Mouse (Mus musculus): ENCODE data around the gene 1700020L24Rik. TPM values are rescaled to one million over a fixed set of nuclear protein-coding genes. Genes with fewer than 3 reads are reported as not detected.

1700020L24Rik gene
- polyA plus RNA-seq, 1 experiment from 2014 or later, result 0.64 TPM

DNA sequence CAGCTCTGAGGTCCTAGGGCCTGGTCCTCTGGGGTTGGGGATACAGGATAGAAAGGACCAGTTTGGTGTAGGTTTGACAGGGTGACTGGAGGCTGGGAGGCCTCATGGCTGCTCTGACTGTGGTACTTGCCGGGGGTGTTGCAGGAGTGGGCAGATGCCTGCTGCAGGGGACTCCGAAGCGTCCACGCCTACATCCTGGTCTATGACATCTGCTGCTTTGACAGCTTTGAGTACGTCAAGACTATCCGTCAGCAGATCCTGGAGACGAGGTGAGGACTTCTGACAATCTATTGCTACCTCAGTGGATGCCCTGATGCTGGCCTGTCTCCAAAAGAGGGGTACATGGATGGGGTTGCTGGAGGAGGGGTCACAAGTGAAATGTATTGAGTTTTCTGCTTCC lies 19.8 kb upstream of the 1700020L24Rik start:
- Histone ChIP-seq H3K4me2 (no peak overlapping the region), H3K36me3 (no peaks in the 10 kb centered on the region), H3K9me3 (no peaks in the 10 kb centered on the region), H3K9ac (no peak overlapping the region), H3K4me3 (no peak overlapping the region), H3K27ac (no peak overlapping the region), H3K27me3 (peaks cover 67% of the 10 kb centered on the region), H3K4me1 (peaks cover 6% of the 10 kb centered on the region)
- no peak for ATAC-seq (ENCODE audit: insufficient number of reproducible peaks, low FRiP score, low TSS enrichment, low read depth)
- WGBS, result 72% methylated on average over 7 of the region's 7 CpGs

DNA sequence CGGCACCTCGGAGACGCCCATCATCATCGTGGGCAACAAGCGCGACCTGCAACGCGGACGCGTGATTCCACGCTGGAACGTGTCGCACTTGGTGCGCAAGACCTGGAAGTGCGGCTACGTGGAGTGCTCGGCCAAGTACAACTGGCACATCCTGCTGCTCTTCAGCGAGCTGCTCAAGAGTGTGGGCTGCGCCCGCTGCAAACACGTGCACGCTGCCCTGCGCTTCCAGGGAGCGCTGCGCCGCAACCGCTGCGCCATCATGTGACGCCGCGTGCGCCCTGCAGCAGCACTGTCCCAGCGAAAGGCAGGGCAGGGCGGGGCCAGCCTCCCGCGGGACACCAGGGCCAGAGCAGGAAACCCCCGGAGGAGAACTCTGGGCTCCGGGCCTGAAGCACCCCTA lies 18.9 kb upstream of the 1700020L24Rik start:
- no peak overlapping the region for H3K9ac ChIP-seq
- 7% methylated on average over 38 of the region's 38 CpGs for WGBS
- no peak overlapping the region for H3K4me2 ChIP-seq
- H3K36me3 ChIP-seq, result no peaks in the 10 kb centered on the region
- no peak for ATAC-seq (ENCODE audit: insufficient number of reproducible peaks, low FRiP score, low TSS enrichment, low read depth)
- peaks cover 6% of the 10 kb centered on the region for H3K4me1 ChIP-seq
- H3K4me3 ChIP-seq, result no peak overlapping the region
- H3K9me3 ChIP-seq, result no peaks in the 10 kb centered on the region
- peaks cover 64% of the 10 kb centered on the region for H3K27me3 ChIP-seq
- H3K27ac ChIP-seq, result no peak overlapping the region

DNA sequence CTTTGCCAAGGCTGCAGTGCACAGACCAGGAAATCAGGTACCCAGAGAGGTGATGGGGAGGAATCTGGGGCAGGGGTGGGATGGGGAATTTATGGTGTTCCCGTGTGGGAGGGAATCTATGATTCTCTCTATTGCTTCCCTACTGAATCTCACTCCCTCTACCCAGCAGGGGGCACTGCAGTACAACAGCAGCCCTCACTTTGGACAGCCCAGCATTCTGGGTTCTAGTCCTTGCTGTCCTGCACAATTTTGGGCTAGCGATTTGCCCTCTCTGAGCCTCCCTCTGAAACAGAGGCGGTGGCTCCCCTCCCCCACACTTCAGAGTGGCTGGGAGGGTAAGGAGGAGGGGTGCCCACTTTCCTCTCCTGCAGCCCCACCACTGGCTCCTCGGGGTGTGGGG lies 17.1 kb upstream of the 1700020L24Rik start:
- ATAC-seq (ENCODE audit: insufficient number of reproducible peaks, low FRiP score, low TSS enrichment, low read depth), result no peak
- Histone ChIP-seq H3K27me3 (peaks cover 67% of the 10 kb centered on the region), H3K36me3 (no peaks in the 10 kb centered on the region), H3K4me1 (peaks cover 6% of the 10 kb centered on the region), H3K4me3 (no peak overlapping the region), H3K9me3 (no peaks in the 10 kb centered on the region), H3K9ac (no peak overlapping the region), H3K27ac (no peak overlapping the region), H3K4me2 (no peak overlapping the region)
- 42% methylated on average over 4 of the region's 4 CpGs for whole genome bisulfite sequencing

DNA sequence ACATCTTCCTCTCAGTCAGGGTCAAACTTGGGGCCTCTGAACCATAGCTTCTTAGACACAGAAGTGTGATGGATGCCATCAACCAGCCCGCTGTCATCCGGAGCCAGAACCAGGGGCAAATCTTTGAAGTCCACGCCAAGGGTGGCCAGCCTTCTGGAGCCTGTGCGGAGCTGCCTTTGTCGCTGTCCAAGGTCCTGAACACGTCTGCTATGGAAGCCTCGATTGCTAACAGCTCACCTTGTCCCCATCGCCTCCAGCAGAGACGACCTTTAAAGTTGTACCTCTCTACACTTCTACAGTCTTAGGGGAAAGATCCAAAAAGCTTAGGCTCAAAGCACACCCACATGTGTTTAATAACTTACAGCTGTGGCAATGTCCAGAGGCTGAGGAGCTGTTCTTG lies 16.2 kb upstream of the 1700020L24Rik start:
- Histone ChIP-seq H3K4me1 (peaks cover 6% of the 10 kb centered on the region), H3K36me3 (no peaks in the 10 kb centered on the region), H3K9me3 (no peaks in the 10 kb centered on the region), H3K27ac (no peak overlapping the region), H3K9ac (no peak overlapping the region), H3K27me3 (peaks cover 70% of the 10 kb centered on the region), H3K4me2 (no peak overlapping the region), H3K4me3 (no peak overlapping the region)
- 3% methylated on average over 9 of the region's 9 CpGs for WGBS
- no peak for ATAC-seq (ENCODE audit: insufficient number of reproducible peaks, low FRiP score, low TSS enrichment, low read depth)

DNA sequence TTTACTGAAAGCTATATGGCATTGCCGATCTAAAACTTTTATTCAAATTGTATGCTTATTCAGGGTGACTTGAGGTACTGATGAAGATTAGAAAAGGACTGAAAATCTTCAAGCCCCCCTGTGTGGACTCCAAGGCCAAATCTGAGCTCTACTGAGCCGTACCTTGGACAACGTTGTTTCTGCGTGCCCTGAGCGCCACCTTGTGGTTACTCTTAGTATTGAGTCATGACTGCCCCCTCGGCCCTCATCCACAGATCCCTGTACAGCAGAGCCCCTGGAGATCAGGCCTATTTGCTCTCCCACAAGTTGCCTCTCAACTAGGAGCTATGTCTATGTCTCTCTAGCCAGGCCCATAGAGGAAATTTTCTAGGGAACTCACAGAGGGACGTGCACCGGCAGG lies 12.8 kb upstream of the 1700020L24Rik start:
- no peaks in the 10 kb centered on the region for H3K9me3 ChIP-seq
- H3K27me3 ChIP-seq, result peaks cover 75% of the 10 kb centered on the region
- 9% methylated on average over 8 of the region's 8 CpGs for WGBS
- no peak for ATAC-seq (ENCODE audit: insufficient number of reproducible peaks, low FRiP score, low TSS enrichment, low read depth)
- no peaks in the 10 kb centered on the region for H3K36me3 ChIP-seq
- peaks cover 4% of the 10 kb centered on the region; the same call in 1 of the 2 replicates for H3K4me1 ChIP-seq
- H3K4me3 ChIP-seq, result no peak overlapping the region
- H3K4me2 ChIP-seq, result no peak overlapping the region
- H3K27ac ChIP-seq, result no peak overlapping the region
- H3K9ac ChIP-seq, result no peak overlapping the region

DNA sequence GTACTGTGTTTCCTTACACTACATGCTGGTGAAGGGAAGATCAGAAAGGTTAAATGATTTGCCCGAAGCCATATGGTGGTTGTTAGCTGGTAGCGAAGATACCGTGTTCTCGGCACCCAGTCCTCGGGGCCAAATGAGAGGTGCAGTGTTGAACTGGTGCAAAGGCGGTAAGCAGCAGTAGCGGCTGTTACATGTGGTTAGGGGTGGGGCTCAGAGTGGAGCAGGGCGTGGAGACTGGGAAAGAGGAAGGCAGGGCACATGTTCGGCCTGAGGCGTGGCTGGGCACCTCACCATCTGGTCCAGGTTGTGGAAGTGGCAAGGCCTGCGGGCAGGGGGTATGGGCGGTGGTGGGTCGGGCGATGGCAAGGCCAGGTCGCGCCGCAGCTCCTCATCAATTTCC lies 10.5 kb upstream of the 1700020L24Rik start:
- Histone ChIP-seq H3K4me3 (no peak overlapping the region), H3K27me3 (peaks cover 62% of the 10 kb centered on the region), H3K4me2 (0 out of 2 replicates have a peak overlapping the region, but pooled peaks have one; percentile 22), H3K27ac (no peak overlapping the region), H3K4me1 (peaks cover 4% of the 10 kb centered on the region; the same call in 1 of the 2 replicates), H3K36me3 (no peaks in the 10 kb centered on the region), H3K9ac (no peak overlapping the region), H3K9me3 (no peaks in the 10 kb centered on the region)
- ATAC-seq (ENCODE audit: insufficient number of reproducible peaks, low FRiP score, low TSS enrichment, low read depth), result no peak
- 20% methylated on average over 17 of the region's 17 CpGs for WGBS

DNA sequence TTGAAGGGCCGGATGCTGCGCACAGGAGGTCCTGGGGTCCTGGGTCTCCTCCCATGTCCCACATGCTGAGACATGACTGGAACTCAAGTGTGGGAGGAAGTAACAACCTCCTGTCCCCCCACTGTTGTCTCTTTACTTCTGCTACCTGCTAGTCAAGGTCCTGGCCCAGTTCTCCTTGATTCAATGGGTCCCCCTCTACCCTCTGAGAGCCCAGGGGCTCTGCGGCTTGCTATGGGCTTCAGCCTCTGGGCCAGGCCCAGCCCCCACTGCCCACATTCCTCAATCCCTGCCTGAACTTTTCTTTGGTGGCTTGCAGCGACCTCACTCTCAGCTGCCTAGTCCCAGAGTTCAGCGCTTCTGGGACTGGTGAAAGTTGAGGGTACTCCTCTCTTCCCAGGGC lies 8.1 kb upstream of the 1700020L24Rik start, which contains the start of gene Gas2l2:
Gene Gas2l2 (minus strand): TSS at position 101 of the 400 bp plus-strand sequence.
- H3K4me2 ChIP-seq, result no peak within 1 kb of the TSS
- WGBS, result 54% methylated on average over 5 of the region's 5 CpGs
- H3K27ac ChIP-seq, result no peak within 1 kb of the TSS
- peaks cover 4% of the 10 kb centered on the region; the same call in 1 of the 2 replicates for H3K4me1 ChIP-seq
- no peaks in the 10 kb centered on the region for H3K9me3 ChIP-seq
- H3K4me3 ChIP-seq, result no peak within 1 kb of the TSS
- H3K36me3 ChIP-seq, result no peaks in the 10 kb centered on the region
- no peak for ATAC-seq (ENCODE audit: insufficient number of reproducible peaks, low FRiP score, low TSS enrichment, low read depth)
- H3K9ac ChIP-seq, result no peak within 1 kb of the TSS
- H3K27me3 ChIP-seq, result peaks cover 54% of the 10 kb centered on the region

DNA sequence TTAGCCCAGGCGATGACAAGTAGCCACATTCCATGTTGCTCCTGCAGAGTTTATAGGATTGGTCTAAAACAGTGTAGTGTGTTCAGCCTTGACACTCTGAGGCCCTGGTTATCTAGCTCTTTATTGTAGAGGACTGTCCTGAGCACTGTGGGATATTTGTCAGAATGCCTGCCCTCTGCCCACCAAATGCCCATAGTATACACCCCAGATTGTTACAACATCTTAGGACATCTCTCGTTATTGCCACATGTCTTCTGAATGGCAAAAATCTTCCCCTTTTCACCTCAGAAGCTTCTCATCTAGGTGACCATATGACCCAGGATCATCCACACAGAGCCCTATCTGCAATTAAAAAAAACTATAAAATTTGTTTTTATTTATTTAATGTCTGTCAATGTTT lies 4.9 kb upstream of the 1700020L24Rik start:
- H3K27me3 ChIP-seq, result peaks cover 30% of the 10 kb centered on the region
- no peak overlapping the region for H3K27ac ChIP-seq
- 72% methylated on average over 2 of the region's 2 CpGs for WGBS
- no peak overlapping the region for H3K4me2 ChIP-seq
- no peaks in the 10 kb centered on the region for H3K36me3 ChIP-seq
- H3K4me1 ChIP-seq, result no peaks in the 10 kb centered on the region
- H3K4me3 ChIP-seq, result no peak overlapping the region
- H3K9ac ChIP-seq, result no peak overlapping the region
- no peaks in the 10 kb centered on the region for H3K9me3 ChIP-seq
- no peak for ATAC-seq (ENCODE audit: insufficient number of reproducible peaks, low FRiP score, low TSS enrichment, low read depth)

DNA sequence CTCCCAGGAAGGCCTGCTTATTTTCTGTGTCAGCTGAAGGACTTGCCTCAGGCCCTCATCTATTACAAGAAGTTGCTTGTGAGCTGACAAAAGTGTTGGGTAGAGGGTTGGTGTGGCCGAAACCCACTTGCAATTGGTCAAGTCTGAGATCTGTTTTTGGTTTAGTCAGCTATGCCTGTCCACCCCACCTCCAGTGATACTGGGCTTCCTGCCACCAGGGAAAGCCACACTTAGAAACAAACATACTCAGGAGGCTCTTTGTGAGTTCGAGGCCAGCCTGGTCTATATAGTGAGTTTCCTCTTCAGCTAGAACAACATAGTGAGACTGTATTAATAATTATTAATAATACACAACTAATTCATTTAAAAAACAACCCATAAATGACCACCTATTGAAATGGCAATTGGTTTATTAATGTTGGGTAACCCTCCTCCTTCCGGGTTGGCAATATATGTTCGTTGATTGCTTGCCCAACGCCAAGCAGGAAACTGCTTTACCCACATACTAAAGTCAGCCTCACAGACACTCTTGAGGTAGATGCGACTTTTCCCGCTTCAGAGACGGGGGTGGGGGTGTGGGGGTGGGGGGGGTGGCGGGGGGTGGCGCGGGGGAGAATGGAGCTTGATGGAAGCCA lies 2.1 kb downstream of the 1700020L24Rik start:
- no peaks in the 10 kb centered on the region for H3K9me3 ChIP-seq
- H3K4me2 ChIP-seq, result peak overlapping the region; percentile 90
- H3K9ac ChIP-seq, result no peak overlapping the region
- H3K27me3 ChIP-seq, result peaks cover 44% of the 10 kb centered on the region
- H3K4me1 ChIP-seq, result peaks cover 12% of the 10 kb centered on the region
- H3K27ac ChIP-seq, result no peak overlapping the region
- peak overlapping the region; percentile 62 for H3K4me3 ChIP-seq
- H3K36me3 ChIP-seq, result no peaks in the 10 kb centered on the region
- ATAC-seq (ENCODE audit: insufficient number of reproducible peaks, low FRiP score, low TSS enrichment, low read depth), result no peak
- WGBS, result 26% methylated on average over 11 of the region's 11 CpGs

DNA sequence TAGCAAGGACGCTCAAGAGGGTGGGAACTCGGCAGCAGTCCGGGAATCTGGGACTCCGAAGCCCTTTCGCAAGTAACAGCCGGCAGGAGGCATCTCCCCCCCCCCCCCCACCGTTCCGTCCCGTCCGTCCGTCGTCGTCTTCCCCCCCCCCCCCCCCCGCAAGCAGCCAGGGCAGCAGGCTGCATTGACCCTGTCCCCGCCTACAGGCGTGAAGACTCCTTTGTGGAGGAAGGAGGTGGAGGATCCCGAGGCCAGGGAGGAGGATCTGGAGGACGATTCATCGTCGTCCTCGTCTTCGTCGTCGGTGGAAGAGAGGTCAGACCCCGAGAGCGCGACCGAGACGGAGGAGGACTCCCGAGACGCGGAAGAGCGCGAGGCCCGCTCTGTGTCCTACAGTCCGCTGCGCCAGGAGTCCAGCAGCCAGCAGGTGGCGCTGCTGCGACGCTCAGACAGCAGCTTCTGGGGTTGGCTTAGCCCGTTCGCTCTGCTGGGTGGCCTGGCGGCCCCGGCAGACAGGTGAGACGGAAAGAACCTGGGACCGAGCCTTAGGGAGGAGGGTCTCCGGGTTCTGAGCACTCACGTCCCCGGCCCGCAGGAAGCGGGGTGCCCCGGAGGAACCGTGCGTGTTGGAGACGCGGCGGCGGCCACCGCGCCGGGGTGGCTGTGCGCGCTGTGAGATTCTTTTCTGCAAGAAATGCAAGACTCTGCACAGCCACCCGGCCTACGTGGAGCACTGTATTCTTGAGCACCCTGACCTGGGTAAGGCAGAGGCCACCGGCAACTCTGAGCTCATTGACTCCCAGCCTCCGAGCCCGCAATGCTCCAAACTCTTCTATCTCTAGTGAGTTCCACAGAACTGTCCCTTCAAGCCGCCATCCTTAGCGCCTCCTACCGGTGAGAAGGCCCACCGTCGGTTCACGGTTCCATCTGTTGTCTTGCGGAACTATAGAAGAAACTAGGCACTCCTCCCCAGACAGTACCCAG lies 2.9 kb downstream of the 1700020L24Rik start:
- Histone ChIP-seq H3K27me3 (peaks cover 52% of the 10 kb centered on the region), H3K9me3 (no peaks in the 10 kb centered on the region), H3K9ac (0 out of 2 replicates have a peak overlapping the region, but pooled peaks have one; percentile 21), H3K36me3 (no peaks in the 10 kb centered on the region), H3K4me2 (peak overlapping the region; percentile 90), H3K4me1 (peaks cover 17% of the 10 kb centered on the region), H3K27ac (no peak overlapping the region), H3K4me3 (peak overlapping the region; percentile 62)
- peak; percentile 81 for ATAC-seq (ENCODE audit: insufficient number of reproducible peaks, low FRiP score, low TSS enrichment, low read depth)
- WGBS, result 0% methylated on average over 64 of the region's 75 CpGs

DNA sequence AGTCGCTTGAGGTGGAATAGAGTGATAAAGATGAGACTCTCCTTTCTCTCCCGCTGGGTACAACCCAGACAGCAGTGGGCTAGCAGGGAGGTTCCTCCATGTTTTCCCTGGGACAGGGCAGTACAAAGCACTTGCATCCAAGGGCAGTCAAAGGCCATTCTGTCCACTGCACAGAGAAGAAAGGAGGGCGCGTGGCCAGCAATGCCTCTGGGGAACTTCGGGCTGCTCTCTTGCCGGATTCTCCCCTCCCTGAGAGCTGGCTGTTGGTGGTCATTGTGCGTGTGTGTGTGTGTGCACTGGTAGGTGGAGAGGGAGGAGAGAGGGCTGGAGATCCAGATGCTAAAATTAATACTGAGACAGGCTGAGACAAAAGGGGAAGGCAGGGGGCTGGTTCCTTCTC lies 3.8 kb downstream of the 1700020L24Rik start:
- no peak overlapping the region; the same call in 1 of the 2 replicates for H3K4me2 ChIP-seq
- peaks cover 61% of the 10 kb centered on the region for H3K27me3 ChIP-seq
- peak overlapping the region; percentile 62; the same call in 1 of the 2 replicates for H3K4me3 ChIP-seq
- no peak overlapping the region for H3K9ac ChIP-seq
- no peak for ATAC-seq (ENCODE audit: insufficient number of reproducible peaks, low FRiP score, low TSS enrichment, low read depth)
- peaks cover 17% of the 10 kb centered on the region for H3K4me1 ChIP-seq
- 56% methylated on average over 7 of the region's 7 CpGs for WGBS
- no peaks in the 10 kb centered on the region for H3K36me3 ChIP-seq
- H3K27ac ChIP-seq, result no peak overlapping the region
- no peaks in the 10 kb centered on the region for H3K9me3 ChIP-seq
